In the genomic region with DNA sequence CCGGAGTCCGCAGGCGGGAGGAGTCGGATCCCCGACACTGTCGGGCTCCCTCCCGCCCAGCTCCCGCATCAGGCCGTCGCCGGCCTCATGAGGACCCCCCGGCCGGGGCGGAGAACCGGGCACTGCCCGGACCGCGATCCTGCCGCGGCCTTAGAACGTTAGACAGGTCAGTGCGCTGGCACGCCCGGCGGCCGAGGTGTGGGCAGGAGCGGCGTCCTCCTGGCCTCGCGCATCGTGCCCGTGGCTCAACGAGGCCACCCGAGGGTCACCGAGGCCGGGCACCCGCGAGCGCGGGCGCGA, we compare ENCODE assay signal across 8 mouse cellular contexts. TPM values are rescaled to one million over a fixed set of nuclear protein-coding genes. Genes with fewer than 3 reads are reported as not detected.
DNase-seq lines count a peak whose midpoint lies in the region; ATAC-seq and TF ChIP-seq lines count a peak whose summit lies in the region.
"Had no signal": no experiment of that assay in that cellular context is flagged by ENCODE, and none has a peak within 500 bp of the region (broad histone marks: within the 10 kb centered on the region; RNA-seq: fewer than 3 reads in every experiment).

No protein-coding gene starts in this region.

- H3K4me3 ChIP-seq in megakaryocyte, embryonic 14.5 days (replicated peaks): peak overlapping the region; percentile 97
- peak overlapping the region; percentile 53 for H3K4me3 ChIP-seq in forebrain, embryonic 11.5 days (ENCODE audit: low read depth, low read length)
- peak overlapping the region; percentile 51 for H3K4me3 ChIP-seq in limb, embryonic 11.5 days (ENCODE audit: low read depth, low read length)
- H3K4me3 ChIP-seq in olfactory bulb, adult 2 months (ENCODE audit: insufficient read depth, low read depth, low read length): peak overlapping the region; percentile 83

- no peak for TF ChIP-seq POLR2A in olfactory bulb, adult 2 months (IDR thresholded peaks at IDR 0.05; ENCODE audit: insufficient read depth, low read depth, low read length)

- H3K9ac ChIP-seq in forebrain, embryonic 11.5 days (ENCODE audit: low read length): peak overlapping the region; percentile 68
- H3K9ac ChIP-seq in limb, embryonic 11.5 days (ENCODE audit: low read length): peak overlapping the region; percentile 64

- H3K4me1 ChIP-seq in megakaryocyte, embryonic 14.5 days: peaks cover 53% of the 10 kb centered on the region
- H3K4me1 ChIP-seq in forebrain, embryonic 11.5 days (replicated peaks; ENCODE audit: control insufficient read depth, insufficient read depth, low read length): peaks cover 16% of the 10 kb centered on the region; the same call in 1 of the 2 replicates
- H3K4me1 ChIP-seq in limb, embryonic 11.5 days (ENCODE audit: control insufficient read depth, insufficient read depth, low read length): peaks cover 15% of the 10 kb centered on the region
- peaks cover 22% of the 10 kb centered on the region for H3K4me1 ChIP-seq in olfactory bulb, adult 2 months (ENCODE audit: control insufficient read depth, insufficient read depth, low read length)

- H3K9me3 ChIP-seq in megakaryocyte, embryonic 14.5 days: no peaks in the 10 kb centered on the region
- no peaks in the 10 kb centered on the region for H3K9me3 ChIP-seq in forebrain, embryonic 11.5 days (ENCODE audit: control insufficient read depth, low read length)
- no peaks in the 10 kb centered on the region for H3K9me3 ChIP-seq in limb, embryonic 11.5 days (ENCODE audit: control insufficient read depth, low read length)

- peak overlapping the region; percentile 97 for H3K4me2 ChIP-seq in forebrain, embryonic 11.5 days (ENCODE audit: low read depth, low read length, severe bottlenecking)
- peak overlapping the region; percentile 99 for H3K4me2 ChIP-seq in limb, embryonic 11.5 days (ENCODE audit: low read depth, severe bottlenecking)

- peaks cover 16% of the 10 kb centered on the region for H3K27me3 ChIP-seq in megakaryocyte, embryonic 14.5 days (replicated peaks)
- H3K27me3 ChIP-seq in forebrain, embryonic 11.5 days (ENCODE audit: control insufficient read depth, insufficient read depth, low read length): peaks cover 42% of the 10 kb centered on the region
- H3K27me3 ChIP-seq in limb, embryonic 11.5 days (ENCODE audit: control insufficient read depth, insufficient read depth, low read length): peaks cover 45% of the 10 kb centered on the region

- WGBS in forebrain, embryonic 11.5 days: 0% methylated on average over 42 of the region's 42 CpGs
- WGBS in limb, embryonic 11.5 days: 0% methylated on average over 42 of the region's 42 CpGs
- under 1% methylated on average over 42 of the region's 42 CpGs for WGBS in olfactory bulb, adult 2 months

- TF ChIP-seq CTCF in olfactory bulb, adult 2 months (IDR thresholded peaks at IDR 0.05; ENCODE audit: insufficient read depth, low read depth, low read length): no peak

- DNase-seq in forebrain, embryonic 11.5 days (ENCODE audit: low spot score): no peak
- no peak for DNase-seq in limb, embryonic 11.5 days (ENCODE audit: low spot score)
- no peak for DNase-seq in frontal cortex, postnatal 14 days (ENCODE audit: low spot score in 2 of 2)
- no peak for DNase-seq in gastrocnemius, postnatal 25 days

- ATAC-seq in megakaryocyte, adult 5-6 weeks (ENCODE audit: poor library complexity, severe bottlenecking): no peak
- ATAC-seq in forebrain, embryonic 11.5 days (replicated peaks; ENCODE audit: low FRiP score): peak; percentile 64
- ATAC-seq in limb, embryonic 11.5 days (ENCODE audit: insufficient number of reproducible peaks, low FRiP score, low TSS enrichment, low read depth): peak; percentile 67

- H3K36me3 ChIP-seq in megakaryocyte, embryonic 14.5 days (replicated peaks; ENCODE audit: low read length): peaks cover 31% of the 10 kb centered on the region
- no peaks in the 10 kb centered on the region for H3K36me3 ChIP-seq in forebrain, embryonic 11.5 days (ENCODE audit: control insufficient read depth, insufficient read depth, low read length)
- no peaks in the 10 kb centered on the region for H3K36me3 ChIP-seq in limb, embryonic 11.5 days (ENCODE audit: control insufficient read depth, insufficient read depth, low read length)

- H3K27ac ChIP-seq in forebrain, embryonic 11.5 days (ENCODE audit: low read depth, low read length): no peak overlapping the region
- no peak overlapping the region for H3K27ac ChIP-seq in limb, embryonic 11.5 days (replicated peaks; ENCODE audit: low read depth, low read length)
- peak overlapping the region; percentile 88 for H3K27ac ChIP-seq in olfactory bulb, adult 2 months (ENCODE audit: insufficient read depth, low read depth, low read length)

RNA-seq across cellular contexts. Expression of a gene that starts 0.3 kb away (rescaled TPM):
- polyA plus RNA-seq in megakaryocyte, embryonic 14.5 days (2012; ENCODE audit: insufficient read depth, low replicate concordance): 71.2 and 76.1 TPM in 2 replicates
- total RNA-seq in megakaryocyte, adult 5-6 weeks (2015): 113 TPM in 2 replicates
- total RNA-seq in megakaryocyte, adult 5-6 weeks (2017): 67.7 and 75.5 TPM in 2 replicates
- polyA plus RNA-seq in forebrain, embryonic 11.5 days (2014; fragmentation: Nextera tagmentation; extraction: Ambion mirVana): 7.8 and 8.4 TPM in 2 replicates
- 3.4 TPM in 2 replicates for polyA plus RNA-seq in limb, embryonic 11.5 days (2014; fragmentation: Nextera tagmentation; extraction: Ambion mirVana)
- polyA plus RNA-seq in olfactory bulb, adult 2 months (2012; ENCODE audit: insufficient read depth, insufficient read length, low replicate concordance, missing spikeins): not detected in 2 replicates
- total RNA-seq in gastrocnemius, postnatal 25 days (2021): under 1 TPM; 0.78 to 1.00 TPM

RNA-seq across cellular contexts. Expression of a gene that starts 15.1 kb away (rescaled TPM):
- polyA plus RNA-seq in megakaryocyte, embryonic 14.5 days (2012; ENCODE audit: insufficient read depth, low replicate concordance): 0.23 and 0.76 TPM in 2 replicates
- 0.91 TPM in 1 of 2 replicates, not detected in the other for total RNA-seq in megakaryocyte, adult 5-6 weeks (2015)
- 0.22 and 0.53 TPM in 2 replicates for total RNA-seq in megakaryocyte, adult 5-6 weeks (2017)
- polyA plus RNA-seq in forebrain, embryonic 11.5 days (2014; fragmentation: Nextera tagmentation; extraction: Ambion mirVana): 0.93 and 1.1 TPM in 2 replicates
- 2.7 and 4.1 TPM in 2 replicates for polyA plus RNA-seq in limb, embryonic 11.5 days (2014; fragmentation: Nextera tagmentation; extraction: Ambion mirVana)
- polyA plus RNA-seq in olfactory bulb, adult 2 months (2012; ENCODE audit: insufficient read depth, insufficient read length, low replicate concordance, missing spikeins): not detected in 2 replicates
- 1 to 10 TPM; 3.3 to 6.5 TPM for total RNA-seq in gastrocnemius, postnatal 25 days (2021)

RNA-seq across cellular contexts. Expression of a gene that starts 24.6 kb away (rescaled TPM):
- not detected in 2 replicates for polyA plus RNA-seq in megakaryocyte, embryonic 14.5 days (2012; ENCODE audit: insufficient read depth, low replicate concordance)
- 0.16 TPM in 1 of 2 replicates, not detected in the other for total RNA-seq in megakaryocyte, adult 5-6 weeks (2015)
- 0.41 and 1.0 TPM in 2 replicates for total RNA-seq in megakaryocyte, adult 5-6 weeks (2017)
- 31.6 and 33.5 TPM in 2 replicates for polyA plus RNA-seq in forebrain, embryonic 11.5 days (2014; fragmentation: Nextera tagmentation; extraction: Ambion mirVana)
- polyA plus RNA-seq in limb, embryonic 11.5 days (2014; fragmentation: Nextera tagmentation; extraction: Ambion mirVana): 37.2 and 40.3 TPM in 2 replicates
- not detected in 2 replicates for polyA plus RNA-seq in olfactory bulb, adult 2 months (2012; ENCODE audit: insufficient read depth, insufficient read length, low replicate concordance, missing spikeins)
- 1 to 10 TPM; 8.7 to 9.3 TPM for total RNA-seq in gastrocnemius, postnatal 25 days (2021)
- total RNA-seq: neutrophil, adult 5-6 weeks had no signal

RNA-seq across cellular contexts. Expression of a gene that starts 30.2 kb away (rescaled TPM):
- polyA plus RNA-seq in megakaryocyte, embryonic 14.5 days (2012; ENCODE audit: insufficient read depth, low replicate concordance): 51.0 and 171 TPM in 2 replicates
- total RNA-seq in megakaryocyte, adult 5-6 weeks (2015): 8.2 and 9.2 TPM in 2 replicates
- total RNA-seq in megakaryocyte, adult 5-6 weeks (2017): 4.5 and 9.1 TPM in 2 replicates
- 157 and 170 TPM in 2 replicates for polyA plus RNA-seq in forebrain, embryonic 11.5 days (2014; fragmentation: Nextera tagmentation; extraction: Ambion mirVana)
- polyA plus RNA-seq in limb, embryonic 11.5 days (2014; fragmentation: Nextera tagmentation; extraction: Ambion mirVana): 138 TPM in 2 replicates
- polyA plus RNA-seq in olfactory bulb, adult 2 months (2012; ENCODE audit: insufficient read depth, insufficient read length, low replicate concordance, missing spikeins): 159 TPM in 1 of 2 replicates, not detected in the other
- total RNA-seq in gastrocnemius, postnatal 25 days (2021): 10 to 100 TPM; 18.9 to 19.6 TPM

RNA-seq across cellular contexts. Expression of a gene that starts 44.4 kb away (rescaled TPM):
- polyA plus RNA-seq in megakaryocyte, embryonic 14.5 days (2012; ENCODE audit: insufficient read depth, low replicate concordance): 140 and 267 TPM in 2 replicates
- 39.9 and 42.3 TPM in 2 replicates for total RNA-seq in megakaryocyte, adult 5-6 weeks (2015)
- total RNA-seq in megakaryocyte, adult 5-6 weeks (2017): 170 and 195 TPM in 2 replicates
- polyA plus RNA-seq in forebrain, embryonic 11.5 days (2014; fragmentation: Nextera tagmentation; extraction: Ambion mirVana): 51.1 and 57.9 TPM in 2 replicates
- 29.5 and 32.7 TPM in 2 replicates for polyA plus RNA-seq in limb, embryonic 11.5 days (2014; fragmentation: Nextera tagmentation; extraction: Ambion mirVana)
- 124 TPM in 1 of 2 replicates, not detected in the other for polyA plus RNA-seq in olfactory bulb, adult 2 months (2012; ENCODE audit: insufficient read depth, insufficient read length, low replicate concordance, missing spikeins)
- 10 to 100 TPM; 11.3 to 13.9 TPM for total RNA-seq in gastrocnemius, postnatal 25 days (2021)
